8 mouse cellular contexts compared by ENCODE assay signal in genomic region chr17:87637056-87637389, GRCm38 (mm10). TPM values are rescaled to one million over a fixed set of nuclear protein-coding genes. Genes with fewer than 3 reads are reported as not detected.
DNase-seq lines count a peak whose midpoint lies in the region; ATAC-seq lines count a peak whose summit lies in the region.

No protein-coding gene starts in this region.

- peaks cover 46% of the 10 kb centered on the region for H3K27me3 ChIP-seq in heart, embryonic 14.5 days (ENCODE audit: control insufficient read depth, insufficient read depth, low read length)
- H3K27me3 ChIP-seq in embryonic facial prominence, embryonic 13.5 days, result peaks cover 51% of the 10 kb centered on the region

- H3K9ac ChIP-seq in heart, embryonic 14.5 days (ENCODE audit: low read length), result no peak overlapping the region
- H3K9ac ChIP-seq in embryonic facial prominence, embryonic 13.5 days, result peak overlapping the region; percentile 70

- H3K4me1 ChIP-seq in heart, embryonic 14.5 days (ENCODE audit: control insufficient read depth in 2 of 2, insufficient read depth in 2 of 2, low read length in 2 of 2), result peaks cover 7 to 8% of the 10 kb centered on the region in 2 experiments; a peak in 3 of 4 replicates
- peaks cover 5% of the 10 kb centered on the region; the same call in 1 of the 2 replicates for H3K4me1 ChIP-seq in embryonic facial prominence, embryonic 13.5 days

- 4% methylated on average over 21 of the region's 22 CpGs for WGBS in heart, embryonic 14.5 days
- under 1% methylated on average over 22 of the region's 22 CpGs for WGBS in embryonic facial prominence, embryonic 13.5 days

- no peak overlapping the region for H3K27ac ChIP-seq in heart, embryonic 14.5 days (replicated peaks in 1 of 2; ENCODE audit: control insufficient read depth in 1 of 2, insufficient read depth in 1 of 2, low read depth in 2 of 2, low read length in 2 of 2)
- peak overlapping the region; percentile 55 for H3K27ac ChIP-seq in embryonic facial prominence, embryonic 13.5 days

- peak overlapping the region; percentile 65 for H3K4me3 ChIP-seq in heart, embryonic 14.5 days (ENCODE audit: control insufficient read depth in 1 of 2, insufficient read depth in 1 of 2, low read depth in 1 of 2, low read length in 2 of 2)
- H3K4me3 ChIP-seq in embryonic facial prominence, embryonic 13.5 days, result peak overlapping the region; percentile 61

- peak overlapping the region; percentile 85 for H3K4me2 ChIP-seq in heart, embryonic 14.5 days (ENCODE audit: low read length)
- peak overlapping the region; percentile 84 for H3K4me2 ChIP-seq in embryonic facial prominence, embryonic 13.5 days

- ATAC-seq in heart, embryonic 14.5 days (ENCODE audit: insufficient number of reproducible peaks, insufficient read depth, low FRiP score, low read depth), result no peak
- peak; percentile 50; the same call in 1 of the 2 replicates for ATAC-seq in embryonic facial prominence, embryonic 13.5 days (ENCODE audit: insufficient number of reproducible peaks, insufficient read depth, low FRiP score, low TSS enrichment, low read depth)

- no peak for DNase-seq in heart, adult 8-10 months (ENCODE audit: low spot score)
- peak; percentile 57 for DNase-seq in kidney, adult 9 months
- peak; percentile 55 for DNase-seq in lung, postnatal 14 days
- DNase-seq in thymus, postnatal 25 days, result peak; percentile 58
- DNase-seq in gastrocnemius, postnatal 4 days (ENCODE audit: low spot score in 2 of 2), result no peak
- DNase-seq in layer of hippocampus, postnatal 25 days (ENCODE audit: extremely low spot score in 1 of 2, low spot score in 1 of 2), result no peak

- no peaks in the 10 kb centered on the region for H3K36me3 ChIP-seq in heart, embryonic 14.5 days (ENCODE audit: control insufficient read depth, insufficient read depth, low read length)
- H3K36me3 ChIP-seq in embryonic facial prominence, embryonic 13.5 days, result no peaks in the 10 kb centered on the region

- no peaks in the 10 kb centered on the region for H3K9me3 ChIP-seq in heart, embryonic 14.5 days (ENCODE audit: control insufficient read depth, low read length)
- H3K9me3 ChIP-seq in embryonic facial prominence, embryonic 13.5 days, result no peaks in the 10 kb centered on the region

RNA-seq across cellular contexts. Expression of gene Epcam, which starts 1.2 kb away (rescaled TPM):
- polyA plus RNA-seq in heart, embryonic 14.5 days (2014; fragmentation: Nextera tagmentation; extraction: Ambion mirVana), result 0.11 and 2.0 TPM in 2 replicates
- total RNA-seq in heart, adult 8-10 months (2022), result not detected
- 112 and 163 TPM in 2 replicates for polyA plus RNA-seq in embryonic facial prominence, embryonic 13.5 days (2015; fragmentation: Nextera tagmentation; extraction: Ambion mirVana)
- total RNA-seq in gastrocnemius, postnatal 4 days (2021), result under 1 TPM in 1 of 2 experiments, not detected in 1; 0.15 TPM
- under 1 TPM; 0.35 to 0.64 TPM for total RNA-seq in layer of hippocampus, postnatal 25 days (2021)

RNA-seq across cellular contexts. Expression of gene Msh2, which starts 35.1 kb away (rescaled TPM):
- polyA plus RNA-seq in heart, embryonic 14.5 days (2014; fragmentation: Nextera tagmentation; extraction: Ambion mirVana), result 23.5 and 26.9 TPM in 2 replicates
- 10 to 100 TPM; 13.1 to 16.2 (median 14.6) TPM for total RNA-seq in heart, adult 8-10 months (2022)
- 85.3 and 85.8 TPM in 2 replicates for polyA plus RNA-seq in embryonic facial prominence, embryonic 13.5 days (2015; fragmentation: Nextera tagmentation; extraction: Ambion mirVana)
- total RNA-seq in gastrocnemius, postnatal 4 days (2021), result 10 to 100 TPM; 17.9 to 21.5 TPM
- total RNA-seq in layer of hippocampus, postnatal 25 days (2021), result 10 to 100 TPM; 36.9 to 42.2 TPM

Comparison
In these comparisons a context has a peak if more than half of its experiments do, and no peak if none do; other contexts are left out.
1. DNase-seq: peak in kidney, adult 9 months (single experiment), lung, postnatal 14 days (single experiment) and thymus, postnatal 25 days (single experiment); none in heart, adult 8-10 months (single experiment), gastrocnemius, postnatal 4 days (0 of 2) and layer of hippocampus, postnatal 25 days (0 of 2).